Mouse (Mus musculus): ENCODE results near the gene Efemp1. TPM values are rescaled to one million over a fixed set of nuclear protein-coding genes. Genes with fewer than 3 reads are reported as not detected.

Efemp1 gene
- not detected for polyA plus RNA-seq (2017; shearing (Covaris generic))

GRCm38 (mm10) chr11:28853102-28853800 is at the start of gene Efemp1:
Gene Efemp1 (plus strand): TSS chr11:28853204.

